7 mouse cellular contexts compared by ENCODE assay signal in genomic region chr3:79161093-79161723, GRCm38 (mm10).
A peak's percentile ranks its signal among the peaks of the same experiment; 100 is the strongest.
DNase-seq lines count a peak whose midpoint lies in the region; ATAC-seq lines count a peak whose summit lies in the region.

No protein-coding gene starts in this region.

- no peak overlapping the region for H3K4me2 ChIP-seq in midbrain, embryonic 12.5 days (replicated peaks)
- H3K4me2 ChIP-seq in embryonic facial prominence, embryonic 14.5 days (ENCODE audit: low read depth, low read length), result peak overlapping the region; percentile 10
- peak overlapping the region; percentile 36 for H3K4me2 ChIP-seq in hindbrain, embryonic 14.5 days (replicated peaks)

- H3K36me3 ChIP-seq in midbrain, embryonic 12.5 days, result no peaks in the 10 kb centered on the region
- H3K36me3 ChIP-seq in midbrain, embryonic 10.5 days, result no peaks in the 10 kb centered on the region
- no peaks in the 10 kb centered on the region for H3K36me3 ChIP-seq in embryonic facial prominence, embryonic 14.5 days (ENCODE audit: control insufficient read depth, insufficient read depth, low read length)
- H3K36me3 ChIP-seq in hindbrain, embryonic 14.5 days (replicated peaks; ENCODE audit: control insufficient read depth, insufficient read depth), result no peaks in the 10 kb centered on the region

- no peaks in the 10 kb centered on the region for H3K9me3 ChIP-seq in midbrain, embryonic 12.5 days
- H3K9me3 ChIP-seq in midbrain, embryonic 10.5 days (replicated peaks), result no peaks in the 10 kb centered on the region
- no peaks in the 10 kb centered on the region for H3K9me3 ChIP-seq in embryonic facial prominence, embryonic 14.5 days (ENCODE audit: control insufficient read depth, low read length)
- H3K9me3 ChIP-seq in hindbrain, embryonic 14.5 days (ENCODE audit: control insufficient read depth, low read length), result no peaks in the 10 kb centered on the region

- H3K4me3 ChIP-seq in midbrain, embryonic 12.5 days, result no peak overlapping the region
- H3K4me3 ChIP-seq in midbrain, embryonic 10.5 days, result no peak overlapping the region
- H3K4me3 ChIP-seq in embryonic facial prominence, embryonic 14.5 days (ENCODE audit: low read depth, low read length), result no peak overlapping the region
- H3K4me3 ChIP-seq in hindbrain, embryonic 14.5 days (replicated peaks; ENCODE audit: low read length), result no peak overlapping the region

- H3K9ac ChIP-seq in midbrain, embryonic 12.5 days (replicated peaks), result no peak overlapping the region
- H3K9ac ChIP-seq in embryonic facial prominence, embryonic 14.5 days (ENCODE audit: low read depth, low read length), result no peak overlapping the region; the same call in 1 of the 2 replicates
- peak overlapping the region; percentile 44 for H3K9ac ChIP-seq in hindbrain, embryonic 14.5 days

- WGBS in midbrain, embryonic 12.5 days, result 55% methylated on average over 6 of the region's 6 CpGs
- WGBS in midbrain, embryonic 10.5 days, result 78% methylated on average over 6 of the region's 6 CpGs
- 36% methylated on average over 6 of the region's 6 CpGs for WGBS in embryonic facial prominence, embryonic 14.5 days
- WGBS in hindbrain, embryonic 14.5 days, result 44% methylated on average over 6 of the region's 6 CpGs

- no peaks in the 10 kb centered on the region for H3K27me3 ChIP-seq in midbrain, embryonic 12.5 days
- no peaks in the 10 kb centered on the region for H3K27me3 ChIP-seq in midbrain, embryonic 10.5 days (ENCODE audit: low read depth, poor library complexity, severe bottlenecking)
- H3K27me3 ChIP-seq in embryonic facial prominence, embryonic 14.5 days (replicated peaks; ENCODE audit: control insufficient read depth, insufficient read depth, low read length), result no peaks in the 10 kb centered on the region
- H3K27me3 ChIP-seq in hindbrain, embryonic 14.5 days (ENCODE audit: control insufficient read depth, insufficient read depth, low read length), result no peaks in the 10 kb centered on the region

- H3K4me1 ChIP-seq in midbrain, embryonic 12.5 days, result peaks cover 15% of the 10 kb centered on the region
- H3K4me1 ChIP-seq in midbrain, embryonic 10.5 days, result peaks cover 12% of the 10 kb centered on the region
- H3K4me1 ChIP-seq in embryonic facial prominence, embryonic 14.5 days (ENCODE audit: control insufficient read depth, insufficient read depth, low read length), result peaks cover 12% of the 10 kb centered on the region
- H3K4me1 ChIP-seq in hindbrain, embryonic 14.5 days (replicated peaks; ENCODE audit: control insufficient read depth, insufficient read depth, low read length), result peaks cover 15% of the 10 kb centered on the region

- ATAC-seq in midbrain, embryonic 12.5 days (ENCODE audit: low FRiP score, low read depth), result no peak
- peak; percentile 88 for ATAC-seq in embryonic facial prominence, embryonic 14.5 days (ENCODE audit: low read depth)
- peak; percentile 75; the same call in 1 of the 2 replicates for ATAC-seq in hindbrain, embryonic 14.5 days (ENCODE audit: low FRiP score)
- ATAC-seq in megakaryocyte-erythroid progenitor cell, adult 5-6 weeks (replicated peaks; ENCODE audit: low FRiP score, low TSS enrichment, poor library complexity, severe bottlenecking), result peak; percentile 37; the same call in 1 of the 2 replicates
- ATAC-seq in activated CD4-positive, CD25-positive, alpha-beta regulatory T cell, adult 4 months, result no peak

- 0 out of 2 replicates have a peak overlapping the region, but pooled peaks have one; percentile 35 for H3K27ac ChIP-seq in midbrain, embryonic 12.5 days (replicated peaks)
- no peak overlapping the region for H3K27ac ChIP-seq in midbrain, embryonic 10.5 days (replicated peaks)
- peak overlapping the region; percentile 77 for H3K27ac ChIP-seq in embryonic facial prominence, embryonic 14.5 days (replicated peaks; ENCODE audit: low read depth, low read length)
- H3K27ac ChIP-seq in hindbrain, embryonic 14.5 days, result peak overlapping the region; percentile 78

- intact Hi-C loops in gastrocnemius, postnatal 36 days (cut with DNase I), result no loop called here

- no peak for DNase-seq in midbrain, embryonic 10.5 days (ENCODE audit: low spot score)
- peak; percentile 91 for DNase-seq in embryonic facial prominence, embryonic 14.5 days (ENCODE audit: low spot score)
- DNase-seq in hindbrain, embryonic 14.5 days (ENCODE audit: low spot score), result peak; percentile 66
- DNase-seq in gastrocnemius, postnatal 36 days, result no peak

Comparison
In these comparisons a context has a peak if more than half of its experiments do, and no peak if none do; other contexts are left out.
1. ATAC-seq: peak in embryonic facial prominence, embryonic 14.5 days (single experiment), hindbrain, embryonic 14.5 days (single experiment) and megakaryocyte-erythroid progenitor cell, adult 5-6 weeks (single experiment); none in midbrain, embryonic 12.5 days (single experiment) and activated CD4-positive, CD25-positive, alpha-beta regulatory T cell, adult 4 months (single experiment).
2. DNase-seq: peak in embryonic facial prominence, embryonic 14.5 days (single experiment) and hindbrain, embryonic 14.5 days (single experiment); none in midbrain, embryonic 10.5 days (single experiment) and gastrocnemius, postnatal 36 days (0 of 2).